ENCODE assay signal across 9 mouse cellular contexts in genomic region chr5:29196264-29196658, GRCm38 (mm10). TPM values are rescaled to one million over a fixed set of nuclear protein-coding genes. Genes with fewer than 3 reads are reported as not detected.
DNase-seq lines count a peak whose midpoint lies in the region; ATAC-seq and TF ChIP-seq lines count a peak whose summit lies in the region.
"Had no signal": no experiment of that assay in that cellular context is flagged by ENCODE, and none has a peak within 500 bp of the region (broad histone marks: within the 10 kb centered on the region; RNA-seq: fewer than 3 reads in every experiment).

No protein-coding gene starts in this region.

- ATAC-seq in cerebellum, adult (ENCODE audit: insufficient number of reproducible peaks, low FRiP score, low TSS enrichment), result 0 out of 2 replicates have a peak, but pooled peaks have one; percentile 7
- no peak; the same call in 1 of the 2 replicates for ATAC-seq in lung, embryonic 16.5 days (ENCODE audit: low read depth)

- peak overlapping the region; percentile 66 for H3K4me2 ChIP-seq in lung, embryonic 16.5 days (ENCODE audit: low read depth, low read length)

- no peaks in the 10 kb centered on the region for H3K9me3 ChIP-seq in lung, embryonic 16.5 days (ENCODE audit: control insufficient read depth, low read length)
- H3K9me3 ChIP-seq in limb, embryonic 10.5 days (replicated peaks), result no peaks in the 10 kb centered on the region

- peak overlapping the region; percentile 58 for H3K4me3 ChIP-seq in lung, embryonic 16.5 days (ENCODE audit: low read length)
- H3K4me3 ChIP-seq in limb, embryonic 10.5 days, result peak overlapping the region; percentile 60
- peak overlapping the region; percentile 69 for H3K4me3 ChIP-seq in small intestine, adult 2 months (ENCODE audit: low read depth, low read length)

- no peak for TF ChIP-seq POLR2A in small intestine, adult 2 months (IDR thresholded peaks at IDR 0.05; ENCODE audit: low read depth, low read length)

- H3K36me3 ChIP-seq in lung, embryonic 16.5 days (ENCODE audit: control insufficient read depth, insufficient read depth, low read length), result no peaks in the 10 kb centered on the region
- no peaks in the 10 kb centered on the region for H3K36me3 ChIP-seq in limb, embryonic 10.5 days
- 0 out of 2 replicates have a peak, but pooled peaks cover 1% of the 10 kb centered on the region for H3K36me3 ChIP-seq in small intestine, adult 2 months (ENCODE audit: control insufficient read depth, insufficient read depth, low read length)

- peak overlapping the region; percentile 64 for H3K27ac ChIP-seq in lung, embryonic 16.5 days (ENCODE audit: low read length)
- peak overlapping the region; percentile 90 for H3K27ac ChIP-seq in limb, embryonic 10.5 days
- H3K27ac ChIP-seq in small intestine, adult 2 months (ENCODE audit: insufficient read depth, low read depth, low read length), result peak overlapping the region; percentile 54
- H3K27ac ChIP-seq: macrophage had no signal

- TF ChIP-seq CTCF in small intestine, adult 2 months (IDR thresholded peaks at IDR 0.05; ENCODE audit: extremely low read depth, insufficient read length, insufficient replicate concordance, low read depth, low read length), result no peak

- WGBS in lung, embryonic 16.5 days, result 8% methylated on average over 12 of the region's 12 CpGs
- WGBS in limb, embryonic 10.5 days, result 11% methylated on average over 12 of the region's 12 CpGs
- WGBS in small intestine, adult 2 months, result 4% methylated on average over 12 of the region's 12 CpGs

- no peak for DNase-seq in cerebellum, adult 9-11 months
- no peak for DNase-seq in lung, postnatal 4 days
- no peak for DNase-seq in limb, embryonic 10.5 days (ENCODE audit: low spot score)
- DNase-seq in c-Kit-positive CD71-positive TER-119-positive erythroid progenitor cells, embryonic 14.5 days (ENCODE audit: low spot score), result no peak
- DNase-seq in kidney, postnatal 25 days, result no peak

- no peaks in the 10 kb centered on the region; the same call in 1 of the 2 replicates for H3K27me3 ChIP-seq in lung, embryonic 16.5 days (ENCODE audit: control insufficient read depth, insufficient read depth, low read depth, low read length)
- H3K27me3 ChIP-seq in limb, embryonic 10.5 days (ENCODE audit: low read depth, poor library complexity, severe bottlenecking), result no peaks in the 10 kb centered on the region
- H3K27me3 ChIP-seq in small intestine, adult 2 months (ENCODE audit: control insufficient read depth, insufficient read depth, low read length), result no peaks in the 10 kb centered on the region

- peak overlapping the region; percentile 71 for H3K9ac ChIP-seq in lung, embryonic 16.5 days (ENCODE audit: low read length)

- H3K4me1 ChIP-seq in lung, embryonic 16.5 days (replicated peaks; ENCODE audit: control insufficient read depth, insufficient read depth, low read length), result peaks cover 5% of the 10 kb centered on the region; the same call in 1 of the 2 replicates
- H3K4me1 ChIP-seq in limb, embryonic 10.5 days, result peaks cover 9% of the 10 kb centered on the region; the same call in 1 of the 2 replicates
- peaks cover 12% of the 10 kb centered on the region; the same call in 1 of the 2 replicates for H3K4me1 ChIP-seq in small intestine, adult 2 months (ENCODE audit: control insufficient read depth, insufficient read depth, insufficient read length, low read length)

RNA-seq across cellular contexts. Expression of gene Rnf32, which starts 0.5 kb away (rescaled TPM):
- polyA plus RNA-seq in lung, embryonic 16.5 days (2015; fragmentation: Nextera tagmentation; extraction: Ambion mirVana), result 7.5 and 8.7 TPM in 2 replicates
- polyA plus RNA-seq in limb, embryonic 10.5 days (2016; fragmentation: Nextera tagmentation; extraction: Ambion mirVana), result 2.6 and 3.5 TPM in 2 replicates
- 0.58 and 4.6 TPM in 2 replicates for polyA plus RNA-seq in small intestine, adult 2 months (2012; rRNA removed)
- polyA plus RNA-seq: macrophage had no signal
